Mouse (Mus musculus) CH12.LX (cell line): ENCODE results near the gene Gm10382. TPM values are rescaled to one million over a fixed set of nuclear protein-coding genes. Genes with fewer than 3 reads are reported as not detected.
"Not testable (repeated sequence)": the region's sequence is repeated elsewhere in the genome, so short reads cannot be mapped to it uniquely, and the experiment has no call there.

ENCODE experiments used
- DNase-seq: peaks from one replicate; pipeline ENCODE4 v3.0.0-alpha.2; 2013; ENCODE audit errors: extremely low read depth
- H3K27ac ChIP-seq: 2 replicates; pipeline ENCODE4 v1.5.1; 2012; ENCODE audit warnings: low read depth, mild to moderate bottlenecking, control low read depth, moderate library complexity; ENCODE audit not compliant: insufficient read depth
- H3K27me3 ChIP-seq: replicated peaks from 2 replicates; pipeline ENCODE3; 2012; ENCODE audit warnings: inconsistent platforms
- H3K36me3 ChIP-seq, 2 experiments: replicated peaks in 1 of 2; 2 replicates each; pipeline versions ENCODE3 to v1.6.1; 2012; ENCODE audit warnings: inconsistent platforms in 1 of 2, low read length in 1 of 2, mild to moderate bottlenecking in 1 of 2, mixed read lengths in 1 of 2, moderate library complexity in 1 of 2; ENCODE audit not compliant: control insufficient read depth in 1 of 2, insufficient read depth in 1 of 2
- H3K4me1 ChIP-seq, 2 experiments: 2 replicates each; pipeline ENCODE4 v1.6.1; 2012; ENCODE audit warnings: inconsistent platforms in 1 of 2, moderate library complexity in 1 of 2; ENCODE audit not compliant: insufficient read depth in 2 of 2, control insufficient read depth in 1 of 2
- H3K4me2 ChIP-seq: 2 replicates; pipeline ENCODE4 v1.6.1; 2012; ENCODE audit warnings: low read depth, mild to moderate bottlenecking, control low read depth; ENCODE audit not compliant: poor library complexity, insufficient read depth, severe bottlenecking
- H3K4me3 ChIP-seq, 3 experiments: fragments of 150-350 bp in 1 of 3; sonication (generic) in 1 of 3; replicated peaks in 1 of 3; 2 replicates each; pipeline versions ENCODE3 to v1.5.1; 2011 to 2012; ENCODE audit warnings: low read depth in 2 of 3, low read length in 2 of 3, mild to moderate bottlenecking in 2 of 3, moderate library complexity in 2 of 3, control low read depth in 1 of 3, improper control_type of control experiment in 1 of 3, inconsistent platforms in 1 of 3, mixed read lengths in 1 of 3; ENCODE audit not compliant: poor library complexity in 1 of 3
- H3K79me2 ChIP-seq: replicated peaks from 2 replicates; pipeline ENCODE4 v1.6.1; 2012; ENCODE audit warnings: mild to moderate bottlenecking, moderate library complexity; ENCODE audit not compliant: control insufficient read depth, poor library complexity, insufficient read depth, severe bottlenecking; ENCODE audit errors: extremely low read depth
- H3K9ac ChIP-seq: 2 replicates; pipeline ENCODE4 v1.6.1; 2012; ENCODE audit warnings: low read depth, mild to moderate bottlenecking, control low read depth, moderate library complexity; ENCODE audit not compliant: insufficient read depth
- H3K9me3 ChIP-seq: replicated peaks from 2 replicates; pipeline ENCODE3; 2012; ENCODE audit warnings: low read length, inconsistent platforms, mixed read lengths
- CHD2 ChIP-seq: IDR thresholded peaks from 2 replicates; pipeline ENCODE4 v1.6.1; 2011; ENCODE audit warnings: low read length, improper control_type of control experiment
- ELF1 ChIP-seq: IDR thresholded peaks from 2 replicates; pipeline ENCODE4 v1.6.1; 2014; ENCODE audit warnings: low read depth, mild to moderate bottlenecking, inconsistent platforms, low read length, improper control_type of control experiment
- ETS1 ChIP-seq: conservative IDR thresholded peaks from 2 replicates; pipeline ENCODE4 v1.6.1; 2012; ENCODE audit warnings: low read depth, mild to moderate bottlenecking, inconsistent platforms, low read length, improper control_type of control experiment, moderate library complexity
- IRF4 ChIP-seq: IDR thresholded peaks from 2 replicates; pipeline ENCODE4 v1.6.1; 2014; ENCODE audit warnings: low read depth, mild to moderate bottlenecking, inconsistent platforms, low read length, improper control_type of control experiment
- KAT2A ChIP-seq: IDR thresholded peaks from 2 replicates; pipeline ENCODE4 v1.6.1; 2012; ENCODE audit warnings: low read length, improper control_type of control experiment, inconsistent platforms; ENCODE audit not compliant: insufficient replicate concordance
- MEF2A ChIP-seq: IDR thresholded peaks from 2 replicates; pipeline ENCODE4 v1.6.1; 2014; ENCODE audit warnings: low read depth, mild to moderate bottlenecking, inconsistent platforms, low read length, improper control_type of control experiment, borderline replicate concordance
- MYC ChIP-seq: IDR thresholded peaks from 2 replicates; pipeline ENCODE4 v1.6.1; 2011; ENCODE audit warnings: low read depth, mild to moderate bottlenecking, improper control_type of control experiment, low read length
- POLR2A ChIP-seq: IDR thresholded peaks from 2 replicates; pipeline ENCODE4 v1.6.1; 2011; ENCODE audit warnings: low read depth, mild to moderate bottlenecking, improper control_type of control experiment, low read length
- TBP ChIP-seq: conservative IDR thresholded peaks from 2 replicates; pipeline ENCODE4 v1.6.1; 2011; ENCODE audit warnings: low read depth, low read length, improper control_type of control experiment
- TCF12 ChIP-seq: IDR thresholded peaks from 2 replicates; pipeline ENCODE4 v1.6.1; 2014; ENCODE audit warnings: low read depth, mild to moderate bottlenecking, inconsistent platforms, low read length, improper control_type of control experiment
- USF2 ChIP-seq: conservative IDR thresholded peaks from 2 replicates; pipeline ENCODE4 v1.6.1; 2011; ENCODE audit warnings: low read depth, low read length, improper control_type of control experiment
- ZMIZ1 ChIP-seq: IDR thresholded peaks from 2 replicates; pipeline ENCODE4 v1.6.1; 2012; ENCODE audit warnings: low read depth, mild to moderate bottlenecking, inconsistent platforms, low read length, improper control_type of control experiment
- dilution Hi-C: fragments of 300-500 bp; cut with MboI; formaldehyde crosslinking; loops from 2 replicates; pipeline ENCODE4 v1.14.3; 2020; ENCODE audit warnings: low sequenced_read_pairs; ENCODE audit not compliant: extremely low pct_unique_long_range_greater_than_20kb, extremely low pct_ligation_motif_present
- in situ Hi-C: fragments of 300-500 bp; cut with MboI; formaldehyde crosslinking; loops from 3 replicates; pipeline ENCODE4 v1.14.3; 2019; ENCODE audit warnings: low sequenced_read_pairs, low pct_ligation_motif_present, low pct_unique_long_range_greater_than_20kb, mixed read lengths
- polyA plus RNA-seq: library from polyadenylated mRNA; unstranded; fragments of >175 nt; gene quantifications from 2 replicates; pipeline ENCODE4 v1.2.1, GENCODE M21; 2012; ENCODE audit warnings: low read depth; ENCODE audit not compliant: insufficient read length
- total RNA-seq, 2 experiments: library from RNA; depleted of rRNA; stranded (reverse); fragments of 300-350 nt in 1 of 2; fragments of >200 nt in 1 of 2; gene quantifications; 2 replicates each; pipeline ENCODE4 v1.2.3; 2012 to 2014

Gm10382 gene
- total and polyA plus RNA-seq, 3 experiments, result 0.59 to 1.1 TPM; not detected in 1

GRCm38 (mm10) chr5:125391609-125392008 lies 2.5 kb downstream of the Gm10382 start (continued):
- TF ChIP-seq ETS1 (peak; percentile 98), ELF1 (peak; percentile 67), MEF2A (peak; percentile 99), CHD2 (peak; percentile 89; the same call in 1 of the 2 replicates), POLR2A (peak; percentile 46), TBP (peak; percentile 62; the same call in 1 of the 2 replicates), ZMIZ1 (no peak), TCF12 (peak; percentile 92)

- peaks cover 6 to 32% of the 10 kb centered on the region in 2 experiments; a peak in 3 of 4 replicates for H3K4me1 ChIP-seq
- DNase-seq, H3K9me3 ChIP-seq, dilution Hi-C loops, in situ Hi-C loops, H3K27me3 ChIP-seq: not testable (repeated sequence)
- TF ChIP-seq TBP, result 0 out of 2 replicates have a peak, but pooled peaks have one; percentile 4
- peak overlapping the region; percentile 78; the same call in 1 of the 2 replicates for H3K4me2 ChIP-seq
- H3K36me3 ChIP-seq, result peaks cover 10 to 12% of the 10 kb centered on the region in 2 experiments
- peak overlapping the region; percentile 88 for H3K9ac ChIP-seq
- H3K4me3 ChIP-seq, result peak overlapping the region in 1 of 3 experiments; percentile 10
- peak overlapping the region; percentile 93; the same call in 1 of the 2 replicates for H3K27ac ChIP-seq
- peaks cover 17% of the 10 kb centered on the region for H3K79me2 ChIP-seq
Observed at GRCm38 (mm10) chr5:125392176-125392575, 3.1 kb downstream of the Gm10382 start.

GRCm38 (mm10) chr5:125392618-125392976 lies 3.5 kb downstream of the Gm10382 start:
- no peak for DNase-seq
- TF ChIP-seq USF2 (no peak), MYC (no peak), KAT2A (no peak), IRF4 (no peak), TBP (no peak), ZMIZ1 (peak; percentile 61; the same call in 1 of the 2 replicates)
- H3K4me3 ChIP-seq, result peak overlapping the region; percentile 24 to 48 (median 42)
- no peaks in the 10 kb centered on the region for H3K27me3 ChIP-seq
- H3K27ac ChIP-seq, result peak overlapping the region; percentile 99
- H3K4me1 ChIP-seq, result peaks cover 6 to 32% of the 10 kb centered on the region in 2 experiments; a peak in 3 of 4 replicates
- peak overlapping the region; percentile 88 for H3K9ac ChIP-seq
- no peaks in the 10 kb centered on the region for H3K9me3 ChIP-seq
- peak overlapping the region; percentile 78 for H3K4me2 ChIP-seq
- dilution Hi-C loops, result no loop called here
- peaks cover 9 to 11% of the 10 kb centered on the region in 2 experiments for H3K36me3 ChIP-seq
- in situ Hi-C loops, result no loop called here
- H3K79me2 ChIP-seq, result peaks cover 17% of the 10 kb centered on the region
